ENCODE assay signal across 24 mouse cellular contexts in genomic region chr6:99053111-99053510, GRCm38 (mm10).
DNase-seq lines count a peak whose midpoint lies in the region; ATAC-seq and TF ChIP-seq lines count a peak whose summit lies in the region.
"Had no signal": no experiment of that assay in that cellular context is flagged by ENCODE, and none has a peak within 500 bp of the region (broad histone marks: within the 10 kb centered on the region; RNA-seq: fewer than 3 reads in every experiment).

No protein-coding gene starts in this region.

- peak; percentile 15; the same call in 1 of the 2 replicates for ATAC-seq in megakaryocyte, adult 5-6 weeks (ENCODE audit: poor library complexity, severe bottlenecking)
- ATAC-seq: forebrain, embryonic 14.5 days had no signal

- H3K9ac ChIP-seq in CH12.LX (ENCODE audit: insufficient read depth, low read depth) = peak overlapping the region; percentile 66
- H3K9ac ChIP-seq: embryonic facial prominence, embryonic 15.5 days; heart, embryonic 15.5 days; hindbrain, embryonic 14.5 days had no signal

- TF ChIP-seq POLR2A in CH12.LX (IDR thresholded peaks at IDR 0.05; ENCODE audit: low read depth, low read length) = peak; percentile 37; the same call in 1 of the 2 replicates
- no peak for TF ChIP-seq POLR2A in spleen, adult 2 months (IDR thresholded peaks at IDR 0.05; ENCODE audit: low read depth, low read length)

- peak; percentile 59 for DNase-seq in lung, postnatal 25 days (ENCODE audit: low spot score)
- no peak for DNase-seq in lung, postnatal 4 days
- DNase-seq in CH12.LX (ENCODE audit: extremely low read depth) = peak; percentile 91
- peak; percentile 64 to 87 for DNase-seq in spleen, adult 2 months (ENCODE audit: low read depth in 1 of 2, low spot score in 2 of 2)
- no peak for DNase-seq in urinary bladder, adult 18-20 months (ENCODE audit: low spot score in 2 of 2)
- DNase-seq in hindbrain, embryonic 10.5 days (ENCODE audit: low spot score) = no peak
- no peak for DNase-seq in left cerebral cortex, adult 8-10 months (ENCODE audit: low spot score in 2 of 2)
- DNase-seq: adrenal gland, adult 2 months; adrenal gland, postnatal 25 days; cerebellum, adult 2 months; cerebellum, postnatal 10 days; embryo, embryonic 11 days; gastrocnemius, adult 2 months; gastrocnemius, postnatal 25 days; heart, adult 18-20 months; heart, postnatal 14 days had no signal

- peaks cover 3% of the 10 kb centered on the region for H3K9me3 ChIP-seq in CH12.LX (replicated peaks; ENCODE audit: low read length)
- H3K9me3 ChIP-seq in hindbrain, embryonic 10.5 days = no peaks in the 10 kb centered on the region
- H3K9me3 ChIP-seq: embryonic facial prominence, embryonic 15.5 days; forebrain, embryonic 10.5 days; heart, embryonic 15.5 days had no signal

- H3K27me3 ChIP-seq in CH12.LX (replicated peaks) = no peaks in the 10 kb centered on the region
- H3K27me3 ChIP-seq in spleen, adult 2 months (ENCODE audit: control insufficient read depth, insufficient read depth, low read length) = no peaks in the 10 kb centered on the region
- H3K27me3 ChIP-seq in hindbrain, embryonic 10.5 days (ENCODE audit: insufficient read depth, poor library complexity, severe bottlenecking) = no peaks in the 10 kb centered on the region
- H3K27me3 ChIP-seq: heart, embryonic 15.5 days had no signal

- peak overlapping the region; percentile 67 for H3K4me2 ChIP-seq in CH12.LX (ENCODE audit: insufficient read depth, low read depth, poor library complexity, severe bottlenecking)
- H3K4me2 ChIP-seq: embryonic facial prominence, embryonic 15.5 days; heart, embryonic 11.5 days; heart, embryonic 15.5 days; hindbrain, embryonic 14.5 days had no signal

- peaks cover 55 to 89% of the 10 kb centered on the region in 2 experiments for H3K4me1 ChIP-seq in CH12.LX (ENCODE audit: control insufficient read depth in 1 of 2, insufficient read depth in 2 of 2)
- peaks cover 43% of the 10 kb centered on the region for H3K4me1 ChIP-seq in spleen, adult 2 months (ENCODE audit: control insufficient read depth, insufficient read depth, insufficient read length)
- no peaks in the 10 kb centered on the region for H3K4me1 ChIP-seq in hindbrain, embryonic 10.5 days (replicated peaks)
- H3K4me1 ChIP-seq: embryonic facial prominence, embryonic 15.5 days; forebrain, embryonic 10.5 days had no signal

- TF ChIP-seq EP300 in CH12.LX (IDR thresholded peaks at IDR 0.05; ENCODE audit: low read length) = peak; percentile 95

- in situ Hi-C loops in CH12.LX (cut with MboI; ENCODE audit: low pct_ligation_motif_present, low pct_unique_long_range_greater_than_20kb, low sequenced_read_pairs) = loop anchor here (10.0 kb wide), 2 partner anchors 132 to 402 kb away; no protein-coding TSS in a partner anchor

- H3K36me3 ChIP-seq in CH12.LX (replicated peaks in 1 of 2; ENCODE audit: control insufficient read depth in 1 of 2, insufficient read depth in 1 of 2, low read length in 1 of 2) = peaks cover 24 to 35% of the 10 kb centered on the region in 2 experiments
- H3K36me3 ChIP-seq in spleen, adult 2 months (ENCODE audit: control insufficient read depth, insufficient read depth, low read length) = peaks cover 4% of the 10 kb centered on the region; the same call in 1 of the 2 replicates
- H3K36me3 ChIP-seq in hindbrain, embryonic 10.5 days = no peaks in the 10 kb centered on the region
- H3K36me3 ChIP-seq: embryonic facial prominence, embryonic 15.5 days; forebrain, embryonic 10.5 days; heart, embryonic 15.5 days had no signal

- peak overlapping the region in 1 of 3 experiments; percentile 28 for H3K4me3 ChIP-seq in CH12.LX (replicated peaks in 1 of 3; ENCODE audit: low read depth in 2 of 3, low read length in 2 of 3, poor library complexity in 1 of 3)
- H3K4me3 ChIP-seq in spleen, adult 2 months (ENCODE audit: extremely low read depth, insufficient read depth, insufficient read length) = no peak overlapping the region
- H3K4me3 ChIP-seq in hindbrain, embryonic 10.5 days = no peak overlapping the region
- H3K4me3 ChIP-seq: embryonic facial prominence, embryonic 15.5 days; erythroblast, embryonic 14.5 days; forebrain, embryonic 10.5 days; gastrocnemius, adult 2 months; heart, embryonic 15.5 days had no signal

- dilution Hi-C loops in CH12.LX (cut with MboI; ENCODE audit: extremely low pct_ligation_motif_present, extremely low pct_unique_long_range_greater_than_20kb, low sequenced_read_pairs) = no loop called here

- WGBS in spleen, adult 2 months = 36% methylated on average over 7 of the region's 7 CpGs
- WGBS in hindbrain, embryonic 10.5 days = 92% methylated on average over 7 of the region's 7 CpGs

- TF ChIP-seq CTCF in CH12.LX (conservative IDR thresholded peaks at IDR 0.05 in 1 of 2, IDR thresholded peaks at IDR 0.05 in 1 of 2; ENCODE audit: low read depth in 2 of 2, low read length in 2 of 2) = no peak
- TF ChIP-seq CTCF in spleen, adult 2 months (IDR thresholded peaks at IDR 0.05; ENCODE audit: extremely low read depth, insufficient read depth, insufficient read length, insufficient replicate concordance) = no peak

- H3K27ac ChIP-seq in CH12.LX (ENCODE audit: insufficient read depth, low read depth) = peak overlapping the region; percentile 100
- H3K27ac ChIP-seq in spleen, adult 2 months (ENCODE audit: insufficient read depth, low read length) = peak overlapping the region; percentile 81
- no peak overlapping the region for H3K27ac ChIP-seq in hindbrain, embryonic 10.5 days
- H3K27ac ChIP-seq: embryonic facial prominence, embryonic 15.5 days; forebrain, embryonic 10.5 days; gastrocnemius, adult 2 months; heart, embryonic 15.5 days; hindbrain, embryonic 14.5 days had no signal

- TF ChIP-seq RAD21 in CH12.LX (IDR thresholded peaks at IDR 0.05; ENCODE audit: low read depth, low read length) = peak; percentile 7

- peaks cover 62% of the 10 kb centered on the region for H3K79me2 ChIP-seq in CH12.LX (replicated peaks; ENCODE audit: control insufficient read depth, extremely low read depth, insufficient read depth, poor library complexity, severe bottlenecking)

TF ChIP-seq in CH12.LX, 34 proteins besides CTCF, POLR2A, EP300 and RAD21:
- TF ChIP-seq MEF2A (IDR thresholded peaks at IDR 0.05; ENCODE audit: borderline replicate concordance, low read depth, low read length) (peak; percentile 78), TCF12 (IDR thresholded peaks at IDR 0.05; ENCODE audit: low read depth, low read length) (peak; percentile 97), ETS1 (conservative IDR thresholded peaks at IDR 0.05; ENCODE audit: low read depth, low read length) (peak; percentile 84), USF2 (conservative IDR thresholded peaks at IDR 0.05; ENCODE audit: low read depth, low read length) (no peak), BHLHE40 (IDR thresholded peaks at IDR 0.05; ENCODE audit: low read depth, low read length) (peak; percentile 87), CHD1 (IDR thresholded peaks at IDR 0.05; ENCODE audit: low read depth, low read length) (no peak), TBP (conservative IDR thresholded peaks at IDR 0.05; ENCODE audit: low read depth, low read length) (0 out of 2 replicates have a peak, but pooled peaks have one; percentile 29), IRF4 (IDR thresholded peaks at IDR 0.05; ENCODE audit: low read depth, low read length) (peak; percentile 96), KAT2A (IDR thresholded peaks at IDR 0.05; ENCODE audit: insufficient replicate concordance, low read length) (no peak), POLR2AphosphoS2 (IDR thresholded peaks at IDR 0.05; ENCODE audit: low read depth, low read length) (0 out of 2 replicates have a peak, but pooled peaks have one; percentile 31)

Comparison
In these comparisons a context has a peak if more than half of its experiments do, and no peak if none do; other contexts are left out.
1. DNase-seq: peak in lung, postnatal 25 days (single experiment), CH12.LX (single experiment) and spleen, adult 2 months (2 of 2); none in lung, postnatal 4 days (0 of 2), urinary bladder, adult 18-20 months (0 of 2), hindbrain, embryonic 10.5 days (single experiment) and left cerebral cortex, adult 8-10 months (0 of 2).